Mouse (Mus musculus) megakaryocyte, embryonic 14.5 days (primary cell): ENCODE results near the gene Ksr1.

ENCODE experiments used
- FLI1 ChIP-seq: IDR thresholded peaks from 2 replicates; pipeline ENCODE4 v1.6.1; 2012; ENCODE audit warnings: low read length, inconsistent platforms, mixed read lengths
- GATA1 ChIP-seq: IDR thresholded peaks from 3 replicates; pipeline ENCODE4 v1.6.1; 2012; ENCODE audit warnings: mixed read lengths, low read length, inconsistent platforms, borderline replicate concordance

GRCm38 (mm10) chr11:79071082-79071972, 74.9 kb downstream of the Ksr1 start:
- TF ChIP-seq FLI1 (no peak), GATA1 (no peak)
